Mouse (Mus musculus) embryo, embryonic 11 days (tissue): Measurements from ENCODE around the gene AW822073.
A peak's percentile ranks its signal among the peaks of the same experiment; 100 is the strongest.
"Not testable (repeated sequence)": the region's sequence is repeated elsewhere in the genome, so short reads cannot be mapped to it uniquely, and the experiment has no call there.

Experiments
- DNase-seq: peaks from one replicate; pipeline ENCODE4 v3.0.0-alpha.2; 2015

Gene AW822073

DNA sequence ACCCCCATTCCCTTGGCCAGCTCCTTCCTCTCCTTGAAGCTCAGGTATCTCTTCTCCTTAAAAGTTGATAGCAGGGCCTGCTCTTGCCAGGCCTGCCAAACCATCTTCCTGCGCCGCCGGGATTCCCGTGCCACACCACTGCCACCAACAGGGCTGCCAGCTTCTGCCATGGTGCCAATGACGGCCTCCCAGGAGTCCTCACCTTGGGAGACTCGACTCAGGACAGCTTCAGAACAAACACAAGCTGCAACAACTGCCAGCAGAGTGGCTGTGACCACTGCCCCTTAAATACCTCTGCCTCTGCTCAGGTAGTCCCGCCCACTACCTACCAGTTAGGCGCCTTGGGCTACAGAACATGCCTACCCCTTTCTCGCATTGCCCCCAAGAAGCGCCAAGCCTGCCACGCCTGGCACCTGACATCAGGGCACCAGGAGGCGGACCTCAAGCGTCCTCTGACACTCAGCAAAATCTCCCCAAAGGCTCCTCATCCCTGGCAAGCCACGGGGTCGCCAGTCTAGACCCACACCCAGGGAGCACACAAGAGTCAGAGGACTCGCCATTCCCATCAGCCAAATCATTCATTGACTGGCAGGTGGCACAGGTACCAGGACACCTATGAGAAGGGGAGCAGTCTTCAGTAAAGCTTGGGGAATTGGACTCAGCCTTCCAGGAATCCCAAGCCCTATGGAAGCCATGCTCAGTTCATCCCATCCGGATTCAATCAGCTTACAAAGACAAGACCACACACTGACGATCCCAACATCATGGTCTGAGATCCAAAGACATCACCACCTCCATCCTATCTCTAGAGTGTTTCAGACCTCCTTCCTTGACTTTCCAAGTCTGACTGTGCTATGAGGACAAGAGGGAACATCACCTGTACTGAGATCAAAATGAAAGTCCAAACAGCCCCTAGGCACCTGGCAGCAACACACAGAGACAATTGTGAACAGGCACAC is at the start of gene AW822073:
Gene AW822073, minus strand, starts transcription at position 104 of the 959 bp plus-strand sequence.
- not testable (repeated sequence) for DNase-seq

DNA sequence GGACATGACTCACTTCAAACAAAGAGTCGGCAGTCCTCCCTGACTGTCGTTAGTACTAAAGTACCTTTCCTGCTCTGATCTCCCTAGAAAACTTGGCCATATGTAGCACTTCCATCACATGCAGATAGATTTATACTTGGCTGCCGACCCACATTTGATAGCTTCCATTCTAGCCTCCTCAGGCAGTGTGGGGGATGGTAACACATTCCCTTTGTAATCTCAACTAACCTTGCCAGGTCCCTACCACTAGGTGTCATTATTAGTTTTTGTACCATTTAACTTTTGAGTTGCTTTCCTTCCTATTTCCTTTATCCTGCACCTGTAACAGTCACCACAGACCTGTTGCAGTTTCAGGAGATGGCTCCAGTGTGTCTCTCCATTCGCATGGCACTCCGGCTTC is 33.7 kb upstream of the AW822073 start:
- DNase-seq: peak; percentile 14

GRCm38 (mm10) chr10:58255954-58256353 is 31.2 kb upstream of the AW822073 start:
- DNase-seq: peak; percentile 9

GRCm38 (mm10) chr10:58255213-58255892 is 30.6 kb upstream of the AW822073 start, which contains the start of gene Gcc2:
Gcc2 (plus strand) TSS chr10:58255497.
- peak; percentile 98 for DNase-seq

DNA sequence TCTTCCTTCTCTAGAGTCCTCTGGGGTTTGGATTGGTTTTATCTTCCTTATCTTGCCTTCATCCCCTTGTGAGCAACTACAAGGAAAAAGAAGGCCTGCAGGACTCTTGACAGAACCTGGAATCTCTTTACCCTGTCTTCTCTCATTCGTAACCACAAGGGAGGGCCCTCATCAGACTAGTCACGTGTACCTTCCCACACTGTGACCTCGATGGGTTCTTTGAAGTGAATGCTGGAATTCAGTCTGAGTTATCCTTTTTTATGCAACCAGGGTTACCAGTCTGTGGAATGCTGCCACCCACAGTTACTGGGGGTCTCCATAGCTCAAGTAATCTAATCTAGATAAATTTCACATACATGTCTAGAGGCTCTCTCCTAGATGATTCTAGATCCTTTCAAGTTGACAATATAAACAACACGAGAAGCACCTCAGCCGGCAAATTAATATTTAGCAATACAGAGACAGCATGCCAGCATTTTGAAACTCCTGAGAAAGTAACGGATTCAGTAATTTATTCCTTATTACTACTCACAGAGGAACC is 30.0 kb upstream of the AW822073 start:
- peak; percentile 1 for DNase-seq

DNA sequence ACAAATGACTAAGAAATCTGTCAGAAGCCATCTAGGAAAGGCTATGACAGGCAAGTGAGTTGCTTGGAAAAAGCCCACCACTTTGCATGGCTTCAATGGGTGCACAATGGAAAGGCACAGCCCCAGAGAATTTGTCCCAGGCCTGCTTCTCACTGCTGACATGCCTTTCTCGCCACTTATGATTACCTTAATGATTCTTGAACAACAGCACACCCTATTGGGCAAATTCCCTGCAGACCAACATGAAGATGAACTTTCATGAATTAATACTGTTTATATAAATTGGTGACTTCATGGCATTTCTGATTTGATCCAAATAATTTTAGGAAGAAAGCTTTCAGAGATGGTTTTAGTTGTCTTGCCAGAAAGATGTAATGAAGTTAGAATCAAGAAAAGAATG is 24.8 kb upstream of the AW822073 start:
- no peak for DNase-seq

- DNase-seq: not testable (repeated sequence)
These were observed 14.4 kb upstream of the AW822073 start for GRCm38 (mm10) chr10:58238984-58239740.

DNA sequence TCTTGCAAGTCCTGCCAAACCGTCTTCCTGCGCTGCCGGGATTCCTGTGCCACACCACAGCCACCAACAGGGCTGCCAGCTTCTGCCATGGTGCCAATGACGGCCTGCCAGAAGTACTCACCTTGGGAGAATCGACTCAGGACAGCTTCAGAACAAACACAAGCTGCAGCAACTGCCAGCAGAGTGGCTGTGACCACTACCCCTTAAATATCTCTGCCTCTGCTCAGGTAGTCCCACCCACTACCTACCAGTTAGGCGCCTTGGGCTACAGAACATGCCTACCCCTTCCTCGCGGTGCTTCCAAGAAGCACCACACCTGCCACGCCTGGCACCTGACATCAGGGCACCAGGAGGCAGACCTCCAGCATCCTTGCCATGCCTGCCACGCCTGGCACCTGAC is 11.9 kb upstream of the AW822073 start, which contains the start of gene Gm4981:
Gene Gm4981, minus strand, starts transcription at position 89 of the 400 bp plus-strand sequence.
- no peak for DNase-seq

GRCm38 (mm10) chr10:58234985-58235384 is 10.3 kb upstream of the AW822073 start:
- not testable (repeated sequence) for DNase-seq

GRCm38 (mm10) chr10:58233740-58234121 is 9.0 kb upstream of the AW822073 start:
- not testable (repeated sequence) for DNase-seq

DNA sequence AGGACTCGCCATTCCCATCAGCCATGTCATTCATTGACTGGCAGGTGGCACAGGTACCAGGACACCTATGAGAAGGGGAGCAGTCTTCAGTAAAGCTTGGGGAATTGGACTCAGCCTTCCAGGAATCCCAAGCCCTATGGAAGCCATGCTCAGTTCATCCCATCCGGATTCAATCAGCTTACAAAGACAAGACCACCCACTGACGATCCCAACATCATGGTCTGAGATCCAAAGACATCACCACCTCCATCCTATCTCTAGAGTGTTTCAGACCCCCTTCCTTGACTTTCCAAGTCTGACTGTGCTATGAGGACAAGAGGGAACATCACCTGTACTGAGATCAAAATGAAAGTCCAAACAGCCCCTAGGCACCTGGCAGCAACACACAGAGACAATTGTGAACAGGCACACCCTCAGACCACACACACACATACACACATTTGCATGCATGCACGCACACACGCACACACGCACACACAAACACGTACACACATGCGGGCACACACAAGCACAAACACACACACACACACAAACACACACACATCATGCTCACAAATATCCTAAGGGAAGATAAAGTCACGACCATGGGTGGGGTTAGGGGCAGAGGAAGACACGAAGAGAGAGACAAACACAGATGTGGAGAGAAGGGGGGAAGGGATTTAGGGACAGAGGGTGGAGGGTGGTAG is 8.5 kb upstream of the AW822073 start:
- DNase-seq: not testable (repeated sequence)

DNA sequence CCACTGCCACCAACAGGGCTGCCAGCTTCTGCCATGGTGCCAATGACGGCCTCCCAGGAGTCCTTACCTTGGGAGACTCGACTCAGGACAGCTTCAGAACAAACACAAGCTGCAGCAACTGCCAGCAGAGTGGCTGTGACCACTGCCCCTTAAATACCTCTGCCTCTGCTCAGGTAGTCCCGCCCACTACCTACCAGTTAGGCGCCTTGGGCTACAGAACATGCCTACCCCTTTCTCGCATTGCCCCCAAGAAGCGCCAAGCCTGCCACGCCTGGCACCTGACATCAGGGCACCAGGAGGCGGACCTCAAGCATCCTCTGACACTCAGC is 7.9 kb upstream of the AW822073 start, which contains the start of gene Duxf3:
Gene Duxf3, minus strand, starts transcription at position 35 of the 329 bp plus-strand sequence.
- DNase-seq: not testable (repeated sequence)

DNA sequence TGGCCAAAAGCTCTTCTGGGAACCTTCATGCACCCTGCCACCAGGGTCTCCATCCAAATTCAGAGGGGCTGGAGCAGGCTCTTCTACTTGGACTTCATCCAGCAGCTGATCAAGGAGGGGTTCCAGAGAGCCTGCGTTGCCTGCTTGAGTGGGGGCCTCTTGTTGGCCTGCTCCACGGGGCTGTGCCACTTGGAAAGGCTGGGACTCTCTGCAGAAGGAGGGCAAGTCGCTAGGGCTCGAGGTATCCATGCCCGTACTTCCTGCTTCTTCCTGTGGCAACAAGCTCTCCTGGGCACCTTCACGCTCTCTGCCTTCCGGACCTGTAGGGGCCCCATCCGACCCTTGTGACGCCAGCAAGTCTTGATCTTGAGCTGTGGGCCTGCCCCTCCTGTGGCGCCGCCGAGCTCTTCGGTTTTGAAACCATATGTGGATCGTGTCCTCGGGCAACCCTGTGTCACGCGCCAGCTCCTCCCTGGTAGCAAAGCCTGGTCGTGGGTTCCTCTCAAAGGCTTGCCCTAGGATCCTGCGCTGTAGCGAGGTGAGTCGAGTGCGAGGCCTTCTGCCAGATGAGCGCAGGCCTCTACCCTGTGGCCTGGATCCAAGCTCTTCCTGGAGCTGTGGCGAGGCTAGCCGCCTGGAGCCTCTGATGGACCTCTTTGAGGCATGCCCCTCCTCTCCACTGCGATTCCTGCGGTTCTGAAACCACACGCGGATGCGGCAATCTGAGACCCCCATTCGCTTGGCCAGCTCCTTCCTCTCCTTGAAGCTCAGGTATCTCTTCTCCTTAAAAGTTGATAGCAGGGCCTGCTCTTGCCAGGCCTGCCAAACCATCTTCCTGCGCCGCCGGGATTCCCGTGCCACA is 7.3 kb upstream of the AW822073 start:
- peak; percentile 30 for DNase-seq

- not testable (repeated sequence) for DNase-seq
These were observed 6.4 kb upstream of the AW822073 start for GRCm38 (mm10) chr10:58231088-58231487.

- not testable (repeated sequence) for DNase-seq
These were observed 5.3 kb upstream of the AW822073 start for GRCm38 (mm10) chr10:58230021-58230420.

- not testable (repeated sequence) for DNase-seq
These were observed 3.1 kb upstream of the AW822073 start for GRCm38 (mm10) chr10:58227798-58228197.

- peak; percentile 19 for DNase-seq
These were observed 1.6 kb upstream of the AW822073 start for GRCm38 (mm10) chr10:58226357-58226756.

DNA sequence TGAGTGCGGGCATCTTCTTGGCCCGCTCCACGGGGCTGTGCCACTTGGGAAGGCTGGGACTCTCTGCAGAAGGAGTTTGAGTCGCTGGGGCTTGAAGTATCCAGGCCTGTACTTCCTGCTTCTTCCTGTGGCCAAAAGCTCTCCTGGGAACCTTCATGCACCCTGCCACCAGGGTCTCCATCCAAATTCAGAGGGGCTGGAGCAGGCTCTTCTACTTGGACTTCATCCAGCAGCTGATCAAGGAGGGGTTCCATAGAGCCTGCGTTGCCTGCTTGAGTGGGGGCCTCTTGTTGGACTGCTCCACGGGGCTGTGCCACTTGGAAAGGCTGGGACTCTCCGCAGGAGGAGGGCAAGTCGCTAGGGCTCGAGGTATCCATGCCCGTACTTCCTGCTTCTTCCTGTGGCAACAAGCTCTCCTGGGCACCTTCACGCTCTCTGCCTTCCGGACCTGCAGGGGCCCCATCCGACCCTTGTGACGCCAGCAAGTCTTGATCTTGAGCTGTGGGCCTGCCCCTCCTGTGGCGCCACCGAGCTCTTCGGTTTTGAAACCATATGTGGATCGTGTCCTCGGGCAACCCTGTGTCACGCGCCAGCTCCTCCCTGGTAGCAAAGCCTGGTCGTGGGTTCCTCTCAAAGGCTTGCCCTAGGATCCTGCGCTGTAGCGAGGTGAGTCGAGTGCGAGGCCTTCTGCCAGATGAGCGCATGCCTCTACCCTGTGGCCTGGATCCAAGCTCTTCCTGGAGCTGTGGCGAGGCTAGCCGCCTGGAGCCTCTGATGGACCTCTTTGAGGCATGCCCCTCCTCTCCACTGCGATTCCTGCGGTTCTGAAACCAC is 541 bp downstream of the AW822073 start:
- DNase-seq: not testable (repeated sequence)

DNA sequence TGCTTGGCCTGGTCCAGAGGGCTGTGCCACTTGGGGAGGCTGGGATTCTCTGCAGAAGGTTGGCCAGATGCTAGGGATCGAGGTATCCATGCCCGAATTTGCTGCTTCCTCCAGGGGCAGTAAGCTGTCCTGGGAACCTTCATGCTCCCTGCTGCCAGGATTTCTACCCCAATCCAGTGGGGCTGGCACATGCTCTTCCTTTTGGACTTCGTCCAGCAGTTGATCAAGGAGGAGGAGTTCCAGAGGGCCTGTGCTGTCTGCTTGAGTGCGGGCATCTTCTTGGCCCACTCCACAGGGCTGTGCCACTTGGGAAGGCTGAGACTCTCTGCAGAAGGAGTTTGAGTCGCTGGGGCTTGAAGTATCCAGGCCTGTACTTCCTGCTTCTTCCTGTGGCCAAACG is 1.6 kb downstream of the AW822073 start:
- DNase-seq: not testable (repeated sequence)

DNA sequence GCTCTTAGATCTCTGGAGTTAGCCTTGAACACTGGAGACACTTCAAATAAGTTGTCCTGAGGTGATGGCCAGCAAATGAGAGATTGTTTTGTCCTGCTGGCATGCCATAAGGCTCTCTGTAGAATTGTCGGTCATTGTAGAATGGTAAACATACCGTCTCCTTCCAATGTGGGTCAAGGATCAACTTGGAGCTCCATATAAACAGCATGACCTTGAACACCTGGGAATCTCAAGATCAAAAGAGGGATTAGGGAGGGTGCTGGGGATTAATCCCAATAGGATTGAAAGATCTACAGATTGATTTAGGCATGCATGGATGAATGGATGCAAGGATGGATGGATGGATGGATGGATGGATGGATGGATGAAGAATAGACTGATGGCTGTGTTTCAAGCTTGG is 3.2 kb downstream of the AW822073 start:
- DNase-seq: not testable (repeated sequence)
